Mouse (Mus musculus): Measurements from ENCODE around the gene Ccdc148. TPM values are rescaled to one million over a fixed set of nuclear protein-coding genes. Genes with fewer than 3 reads are reported as not detected.

Ccdc148 gene
- polyA plus RNA-seq, 1 experiment from 2014 or later: 1.9 TPM

GRCm38 (mm10) chr2:59175926-59176325, 15.4 kb upstream of the Ccdc148 start:
- H3K4me3 ChIP-seq: no peak overlapping the region
- H3K9me3 ChIP-seq: no peaks in the 10 kb centered on the region
- H3K27ac ChIP-seq (replicated peaks): no peak overlapping the region
- ATAC-seq (ENCODE audit: low FRiP score, low read depth): no peak
- no peak overlapping the region for H3K4me2 ChIP-seq (replicated peaks)
- no peak overlapping the region for H3K9ac ChIP-seq (replicated peaks)
- H3K36me3 ChIP-seq: no peaks in the 10 kb centered on the region
- 94% methylated on average over 6 of the region's 6 CpGs for WGBS
- no peaks in the 10 kb centered on the region for H3K27me3 ChIP-seq
- peaks cover 11% of the 10 kb centered on the region for H3K4me1 ChIP-seq

GRCm38 (mm10) chr2:59171533-59171932, 11.1 kb upstream of the Ccdc148 start:
- Histone ChIP-seq H3K4me3 (no peak overlapping the region), H3K36me3 (no peaks in the 10 kb centered on the region), H3K27ac (replicated peaks) (no peak overlapping the region), H3K27me3 (no peaks in the 10 kb centered on the region), H3K4me2 (replicated peaks) (no peak overlapping the region), H3K4me1 (0 out of 2 replicates have a peak, but pooled peaks cover 4% of the 10 kb centered on the region), H3K9me3 (no peaks in the 10 kb centered on the region), H3K9ac (replicated peaks) (no peak overlapping the region)
- 82% methylated on average over 5 of the region's 5 CpGs for WGBS
- no peak for ATAC-seq (ENCODE audit: low FRiP score, low read depth)

- Histone ChIP-seq H3K9me3 (no peaks in the 10 kb centered on the region), H3K4me3 (no peak overlapping the region), H3K27me3 (no peaks in the 10 kb centered on the region), H3K36me3 (no peaks in the 10 kb centered on the region), H3K9ac (replicated peaks) (no peak overlapping the region), H3K4me2 (replicated peaks) (no peak overlapping the region), H3K4me1 (0 out of 2 replicates have a peak, but pooled peaks cover 4% of the 10 kb centered on the region), H3K27ac (replicated peaks) (no peak overlapping the region)
- no peak for ATAC-seq (ENCODE audit: low FRiP score, low read depth)
- 98% methylated on average over 5 of the region's 5 CpGs for whole genome bisulfite sequencing
These were observed 10.1 kb upstream of the Ccdc148 start for GRCm38 (mm10) chr2:59170593-59170992.

GRCm38 (mm10) chr2:59170208-59170589, 9.7 kb upstream of the Ccdc148 start:
- Histone ChIP-seq H3K9me3 (no peaks in the 10 kb centered on the region), H3K9ac (replicated peaks) (no peak overlapping the region), H3K27me3 (no peaks in the 10 kb centered on the region), H3K4me2 (replicated peaks) (no peak overlapping the region), H3K4me3 (no peak overlapping the region), H3K4me1 (0 out of 2 replicates have a peak, but pooled peaks cover 4% of the 10 kb centered on the region), H3K36me3 (no peaks in the 10 kb centered on the region), H3K27ac (replicated peaks) (no peak overlapping the region)
- WGBS: 78% methylated on average over 3 of the region's 3 CpGs
- no peak for ATAC-seq (ENCODE audit: low FRiP score, low read depth)

GRCm38 (mm10) chr2:59169572-59170207, 9.2 kb upstream of the Ccdc148 start:
- Histone ChIP-seq H3K36me3 (no peaks in the 10 kb centered on the region), H3K27ac (replicated peaks) (no peak overlapping the region), H3K4me3 (no peak overlapping the region), H3K4me1 (0 out of 2 replicates have a peak, but pooled peaks cover 4% of the 10 kb centered on the region), H3K27me3 (no peaks in the 10 kb centered on the region), H3K9me3 (no peaks in the 10 kb centered on the region), H3K9ac (replicated peaks) (no peak overlapping the region), H3K4me2 (replicated peaks) (no peak overlapping the region)
- ATAC-seq (ENCODE audit: low FRiP score, low read depth): no peak
- WGBS: 80% methylated on average over 9 of the region's 9 CpGs

- H3K27me3 ChIP-seq: no peaks in the 10 kb centered on the region
- H3K27ac ChIP-seq (replicated peaks): no peak overlapping the region
- no peaks in the 10 kb centered on the region for H3K36me3 ChIP-seq
- no peaks in the 10 kb centered on the region for H3K9me3 ChIP-seq
- no peak overlapping the region for H3K4me2 ChIP-seq (replicated peaks)
- H3K4me1 ChIP-seq: peaks cover 10% of the 10 kb centered on the region
- no peak overlapping the region for H3K4me3 ChIP-seq
- H3K9ac ChIP-seq (replicated peaks): no peak overlapping the region
- no peak for ATAC-seq (ENCODE audit: low FRiP score, low read depth)
- WGBS: 89% methylated on average over 4 of the region's 4 CpGs
These were observed 7.3 kb upstream of the Ccdc148 start for GRCm38 (mm10) chr2:59167830-59168229.

GRCm38 (mm10) chr2:59166976-59167375, 6.5 kb upstream of the Ccdc148 start:
- ATAC-seq (ENCODE audit: low FRiP score, low read depth): no peak
- H3K4me3 ChIP-seq: no peak overlapping the region
- H3K4me1 ChIP-seq: peaks cover 14% of the 10 kb centered on the region
- no peak overlapping the region for H3K27ac ChIP-seq (replicated peaks)
- H3K9me3 ChIP-seq: no peaks in the 10 kb centered on the region
- WGBS: 85% methylated on average over 4 of the region's 4 CpGs
- H3K36me3 ChIP-seq: no peaks in the 10 kb centered on the region
- H3K9ac ChIP-seq (replicated peaks): no peak overlapping the region
- H3K4me2 ChIP-seq (replicated peaks): no peak overlapping the region
- no peaks in the 10 kb centered on the region for H3K27me3 ChIP-seq

- H3K4me2 ChIP-seq (replicated peaks): peak overlapping the region; percentile 65
- H3K27ac ChIP-seq (replicated peaks): no peak overlapping the region
- no peak for ATAC-seq (ENCODE audit: low FRiP score, low read depth)
- no peaks in the 10 kb centered on the region for H3K36me3 ChIP-seq
- H3K4me3 ChIP-seq: peak overlapping the region; percentile 89
- H3K9ac ChIP-seq (replicated peaks): peak overlapping the region; percentile 80
- no peaks in the 10 kb centered on the region for H3K27me3 ChIP-seq
- WGBS: 37% methylated on average over 8 of the region's 8 CpGs
- H3K9me3 ChIP-seq: no peaks in the 10 kb centered on the region
- H3K4me1 ChIP-seq: peaks cover 19% of the 10 kb centered on the region
These were observed 1.8 kb upstream of the Ccdc148 start for GRCm38 (mm10) chr2:59162285-59162600.

GRCm38 (mm10) chr2:59161441-59162284, 1.2 kb upstream of the Ccdc148 start:
- 1% methylated on average over 74 of the region's 74 CpGs for WGBS
- H3K27ac ChIP-seq (replicated peaks): peak overlapping the region; percentile 88
- no peaks in the 10 kb centered on the region for H3K9me3 ChIP-seq
- H3K9ac ChIP-seq (replicated peaks): peak overlapping the region; percentile 80
- peak overlapping the region; percentile 65 for H3K4me2 ChIP-seq (replicated peaks)
- H3K4me1 ChIP-seq: peaks cover 19% of the 10 kb centered on the region
- peak; percentile 63 for ATAC-seq (ENCODE audit: low FRiP score, low read depth)
- H3K36me3 ChIP-seq: no peaks in the 10 kb centered on the region
- no peaks in the 10 kb centered on the region for H3K27me3 ChIP-seq
- peak overlapping the region; percentile 89 for H3K4me3 ChIP-seq

GRCm38 (mm10) chr2:59161021-59161440, 548 bp upstream of the Ccdc148 start:
- no peaks in the 10 kb centered on the region for H3K36me3 ChIP-seq
- WGBS: under 1% methylated on average over 25 of the region's 58 CpGs

GRCm38 (mm10) chr2:59159961-59160604, 400 bp downstream of the Ccdc148 start:
- Histone ChIP-seq H3K36me3 (no peaks in the 10 kb centered on the region), H3K27me3 (no peaks in the 10 kb centered on the region), H3K9me3 (no peaks in the 10 kb centered on the region), H3K9ac (replicated peaks) (peak overlapping the region; percentile 44), H3K27ac (replicated peaks) (0 out of 2 replicates have a peak overlapping the region, but pooled peaks have one; percentile 88), H3K4me1 (peaks cover 19% of the 10 kb centered on the region), H3K4me3 (peak overlapping the region; percentile 89), H3K4me2 (replicated peaks) (peak overlapping the region; percentile 65)
- WGBS: 1% methylated on average over 16 of the region's 16 CpGs
- no peak; the same call in none of the 2 replicates for ATAC-seq (ENCODE audit: low FRiP score, low read depth)

More at GRCm38 (mm10) chr2:59161021-59161440, 548 bp upstream of the Ccdc148 start:
- Histone ChIP-seq H3K4me1 (peaks cover 19% of the 10 kb centered on the region), H3K4me2 (replicated peaks) (peak overlapping the region; percentile 65), H3K9me3 (no peaks in the 10 kb centered on the region), H3K9ac (replicated peaks) (peak overlapping the region; percentile 80), H3K27ac (replicated peaks) (peak overlapping the region; percentile 88), H3K4me3 (peak overlapping the region; percentile 89), H3K27me3 (no peaks in the 10 kb centered on the region)
- ATAC-seq (ENCODE audit: low FRiP score, low read depth): peak; percentile 64

GRCm38 (mm10) chr2:59158117-59158516, 2.4 kb downstream of the Ccdc148 start:
- no peak overlapping the region for H3K4me3 ChIP-seq
- peaks cover 12% of the 10 kb centered on the region for H3K4me1 ChIP-seq
- H3K9ac ChIP-seq (replicated peaks): no peak overlapping the region
- H3K9me3 ChIP-seq: no peaks in the 10 kb centered on the region
- H3K4me2 ChIP-seq (replicated peaks): no peak overlapping the region
- 59% methylated on average over 2 of the region's 2 CpGs for WGBS
- no peaks in the 10 kb centered on the region for H3K36me3 ChIP-seq
- ATAC-seq (ENCODE audit: low FRiP score, low read depth): no peak
- H3K27ac ChIP-seq (replicated peaks): no peak overlapping the region
- no peaks in the 10 kb centered on the region for H3K27me3 ChIP-seq
